Mouse (Mus musculus) kidney, adult 2 months (tissue): ENCODE results near the gene Ngb. TPM values are rescaled to one million over a fixed set of nuclear protein-coding genes. Genes with fewer than 3 reads are reported as not detected.

Experiments used
- DNase-seq: peaks from one replicate; pipeline ENCODE4 v3.0.0; 2021
- H3K27ac ChIP-seq: fragments of 200-500 bp; 2 replicates; pipeline ENCODE4 v1.5.1; 2012; ENCODE audit warnings: low read depth, low read length, control low read depth, inconsistent platforms; ENCODE audit not compliant: insufficient read depth
- H3K27me3 ChIP-seq: fragments of 200-500 bp; replicated peaks from 2 replicates; pipeline ENCODE4 v1.6.1; 2012; ENCODE audit warnings: mild to moderate bottlenecking, moderate library complexity, low read length, inconsistent platforms; ENCODE audit not compliant: control insufficient read depth, insufficient read depth
- H3K36me3 ChIP-seq: fragments of 200-500 bp; 2 replicates; pipeline ENCODE4 v1.6.1; 2012; ENCODE audit warnings: mild to moderate bottlenecking, moderate library complexity, low read length, inconsistent platforms; ENCODE audit not compliant: control insufficient read depth, insufficient read depth
- H3K4me1 ChIP-seq: fragments of 200-500 bp; 2 replicates; pipeline ENCODE4 v1.6.1; 2011; ENCODE audit warnings: low read length; ENCODE audit not compliant: control insufficient read depth, insufficient read depth
- H3K4me3 ChIP-seq: fragments of 200-500 bp; 2 replicates; pipeline ENCODE4 v1.5.1; 2011; ENCODE audit warnings: mild to moderate bottlenecking, low read depth, low read length, control low read depth; ENCODE audit not compliant: insufficient read depth
- CTCF ChIP-seq: fragments of 200-500 bp; conservative IDR thresholded peaks from 2 replicates; pipeline ENCODE4 v1.5.1; 2011; ENCODE audit warnings: low read depth, mild to moderate bottlenecking, control low read depth, low read length, moderate library complexity, mixed read lengths; ENCODE audit not compliant: insufficient read depth, insufficient read length
- POLR2A ChIP-seq: fragments of 200-500 bp; IDR thresholded peaks from one replicate; pipeline ENCODE4 v1.6.1; 2011; ENCODE audit warnings: low read depth, low read length, control low read depth
- WGBS: fragments of 180-500 bp; shearing (Covaris S2); methylation state at CpG from one replicate; pipeline ENCODE4 v1.1.7; 2018; 5-methylcytosine and 5-hydroxymethylcytosine counted together
- polyA plus RNA-seq: library from polyadenylated mRNA; depleted of rRNA; stranded (reverse); fragments of >200 nt; gene quantifications from 2 replicates; pipeline ENCODE4 v1.2.3, GENCODE M21; 2012

Gene Ngb
- polyA plus RNA-seq, 1 experiment: 1.4 TPM

DNA sequence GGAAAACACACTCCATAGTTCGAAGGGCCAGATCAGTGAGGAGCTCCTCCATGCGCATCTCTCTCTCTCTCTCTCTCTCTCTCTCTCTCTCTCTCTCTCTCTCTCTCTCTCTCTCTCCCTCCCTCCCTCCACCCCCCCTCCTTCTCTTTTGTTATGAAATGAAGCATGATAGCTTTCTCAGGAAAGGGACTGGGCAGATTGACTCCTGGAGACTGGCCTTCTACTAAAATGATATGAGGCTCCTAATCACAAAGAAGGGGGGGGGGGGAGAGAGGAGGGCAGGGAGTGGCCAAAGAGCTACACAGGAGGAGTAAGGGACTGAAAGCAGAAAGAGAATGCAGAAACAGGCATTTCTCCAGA lies 36.0 kb upstream of the Ngb start:
- no peak for DNase-seq
- H3K36me3 ChIP-seq: no peaks in the 10 kb centered on the region
- WGBS: 83% methylated on average over 2 of the region's 2 CpGs
- no peaks in the 10 kb centered on the region for H3K27me3 ChIP-seq
- H3K4me1 ChIP-seq: no peaks in the 10 kb centered on the region
- TF ChIP-seq CTCF (no peak), POLR2A (no peak)
- no peak overlapping the region for H3K4me3 ChIP-seq
- H3K27ac ChIP-seq: no peak overlapping the region

GRCm38 (mm10) chr12:87137439-87138341 lies 35.4 kb upstream of the Ngb start:
- DNase-seq: no peak
- Histone ChIP-seq H3K27me3 (no peaks in the 10 kb centered on the region), H3K4me1 (no peaks in the 10 kb centered on the region), H3K27ac (no peak overlapping the region), H3K4me3 (no peak overlapping the region), H3K36me3 (no peaks in the 10 kb centered on the region)
- 93% methylated on average over 15 of the region's 15 CpGs for WGBS
- TF ChIP-seq CTCF (no peak), POLR2A (no peak)

- H3K4me1 ChIP-seq: no peaks in the 10 kb centered on the region
- no peaks in the 10 kb centered on the region for H3K36me3 ChIP-seq
- no peak overlapping the region for H3K27ac ChIP-seq
- H3K4me3 ChIP-seq: no peak overlapping the region
- 95% methylated on average over 9 of the region's 9 CpGs for WGBS
- no peaks in the 10 kb centered on the region for H3K27me3 ChIP-seq
- no peak for DNase-seq
- no peak for TF ChIP-seq CTCF
- TF ChIP-seq POLR2A: no peak
Measured at GRCm38 (mm10) chr12:87132784-87133183, 30.4 kb upstream of the Ngb start.

DNA sequence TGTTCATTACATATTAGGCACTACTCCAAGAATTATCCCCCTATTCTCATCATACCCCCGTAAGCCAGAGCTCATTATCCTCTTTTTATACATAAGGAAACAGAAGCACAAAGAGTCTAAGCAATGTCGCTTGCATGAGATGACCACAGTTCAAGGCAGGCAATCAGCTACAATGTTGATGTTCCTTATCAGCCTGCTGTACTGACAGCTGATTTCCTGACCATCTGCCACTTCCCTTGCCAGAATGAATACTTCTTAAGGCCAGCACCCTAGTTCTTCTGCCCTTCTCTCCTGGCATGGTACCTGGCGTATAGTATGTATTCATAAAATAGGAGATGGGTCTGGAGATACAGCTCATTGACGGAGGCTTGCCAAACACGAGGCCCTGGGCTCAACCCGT lies 29.9 kb upstream of the Ngb start:
- no peak overlapping the region for H3K27ac ChIP-seq
- no peak for DNase-seq
- H3K27me3 ChIP-seq: no peaks in the 10 kb centered on the region
- WGBS: 92% methylated on average over 6 of the region's 6 CpGs
- H3K4me3 ChIP-seq: no peak overlapping the region
- no peak for TF ChIP-seq POLR2A
- TF ChIP-seq CTCF: no peak
- H3K36me3 ChIP-seq: no peaks in the 10 kb centered on the region
- H3K4me1 ChIP-seq: no peaks in the 10 kb centered on the region

DNA sequence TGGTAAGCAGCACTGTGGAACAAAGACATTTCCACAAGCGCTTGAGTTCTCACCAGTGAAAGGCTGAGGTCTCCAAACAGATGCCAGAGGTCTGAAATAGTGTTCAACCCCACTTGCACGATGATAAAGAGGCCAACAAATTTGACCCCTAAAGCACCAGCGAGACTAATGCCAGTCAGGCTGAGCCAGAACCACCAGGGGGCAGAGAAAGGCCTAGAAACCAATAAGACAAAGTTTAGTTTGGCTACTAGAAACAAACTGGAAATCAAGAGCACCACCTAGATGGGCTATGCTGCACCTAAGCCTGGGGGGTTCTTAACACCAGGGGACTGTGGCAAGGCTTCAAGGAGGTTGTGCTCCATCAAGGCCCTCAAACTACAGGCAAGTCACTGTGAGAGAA lies 29.3 kb upstream of the Ngb start:
- Histone ChIP-seq H3K36me3 (no peaks in the 10 kb centered on the region), H3K27ac (no peak overlapping the region), H3K27me3 (no peaks in the 10 kb centered on the region), H3K4me3 (no peak overlapping the region), H3K4me1 (no peaks in the 10 kb centered on the region)
- peak; percentile 67 for TF ChIP-seq CTCF
- no peak for TF ChIP-seq POLR2A
- DNase-seq: peak; percentile 28
- WGBS: 64% methylated on average over 3 of the region's 3 CpGs

GRCm38 (mm10) chr12:87131181-87131580 lies 28.8 kb upstream of the Ngb start:
- no peak for TF ChIP-seq CTCF
- TF ChIP-seq POLR2A: no peak
- WGBS: 86% methylated on average over 2 of the region's 2 CpGs
- H3K4me1 ChIP-seq: no peaks in the 10 kb centered on the region
- H3K36me3 ChIP-seq: no peaks in the 10 kb centered on the region
- DNase-seq: no peak
- H3K4me3 ChIP-seq: no peak overlapping the region
- no peaks in the 10 kb centered on the region for H3K27me3 ChIP-seq
- no peak overlapping the region for H3K27ac ChIP-seq

- H3K27ac ChIP-seq: no peak overlapping the region
- no peak for DNase-seq
- no peak overlapping the region for H3K4me3 ChIP-seq
- no peaks in the 10 kb centered on the region for H3K27me3 ChIP-seq
- WGBS: 98% methylated on average over 4 of the region's 4 CpGs
- no peaks in the 10 kb centered on the region for H3K4me1 ChIP-seq
- H3K36me3 ChIP-seq: no peaks in the 10 kb centered on the region
- TF ChIP-seq POLR2A (no peak), CTCF (no peak)
Measured at GRCm38 (mm10) chr12:87130224-87130623, 27.9 kb upstream of the Ngb start.

DNA sequence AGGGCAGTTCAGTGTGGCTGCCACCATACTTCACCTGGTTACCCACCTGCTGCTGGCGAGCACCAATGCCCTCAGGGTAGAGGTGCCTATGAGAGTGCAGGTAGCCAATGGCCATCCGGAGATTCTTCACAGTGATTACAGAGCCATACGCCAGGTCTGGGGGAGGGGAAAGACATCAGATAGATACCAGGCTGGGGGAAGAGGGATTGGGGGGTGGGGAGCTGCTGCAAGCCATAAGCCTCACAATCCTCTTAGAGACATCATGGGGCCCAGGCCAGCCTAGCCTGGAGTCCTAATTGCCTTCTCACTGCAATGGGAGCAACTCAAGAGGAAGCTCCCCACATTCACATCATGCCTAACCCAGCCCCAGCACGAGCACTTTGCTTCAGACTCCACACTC lies 24.9 kb upstream of the Ngb start:
- no peak overlapping the region for H3K27ac ChIP-seq
- no peaks in the 10 kb centered on the region for H3K4me1 ChIP-seq
- no peak for TF ChIP-seq POLR2A
- TF ChIP-seq CTCF: no peak
- DNase-seq: no peak
- 77% methylated on average over 4 of the region's 4 CpGs for WGBS
- H3K4me3 ChIP-seq: no peak overlapping the region
- H3K36me3 ChIP-seq: no peaks in the 10 kb centered on the region
- no peaks in the 10 kb centered on the region for H3K27me3 ChIP-seq
